Mouse (Mus musculus): ENCODE data around the gene Chd1l.

Gene Chd1l

DNA sequence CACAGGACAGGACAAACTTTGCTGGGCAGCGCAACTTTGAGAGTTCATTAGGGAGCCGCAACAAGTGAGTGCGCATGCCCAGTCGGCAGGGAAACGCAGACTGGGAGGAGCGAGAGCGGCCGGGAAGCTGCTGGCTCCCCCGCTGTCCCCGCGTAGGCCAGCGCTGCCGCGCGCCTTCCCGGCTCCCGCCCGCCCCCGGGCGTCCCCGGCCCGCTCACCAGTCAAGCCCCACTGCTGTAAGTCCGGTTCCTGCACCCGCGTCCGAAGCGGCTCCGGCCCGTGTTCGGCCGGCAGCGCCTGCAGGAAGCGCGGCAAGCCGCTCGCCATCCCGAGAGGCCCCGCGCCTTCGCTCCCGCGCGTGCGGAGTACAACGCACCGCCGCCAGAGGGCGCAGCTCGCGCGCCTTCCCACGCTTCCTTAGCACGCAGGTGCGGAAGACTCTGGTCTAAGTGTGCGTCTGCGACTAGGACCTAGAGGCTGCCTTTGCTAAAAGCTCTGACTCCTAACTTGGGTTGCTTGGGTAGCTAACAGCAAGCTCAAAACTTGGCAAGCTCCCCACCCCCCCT is at the start of gene Chd1l:
Gene Chd1l (minus strand): TSS at position 359 of the 566 bp plus-strand sequence.
- DNase-seq (ENCODE audit: low read depth in 2 of 2, low spot score in 2 of 2) = peak; percentile 90 to 94

DNA sequence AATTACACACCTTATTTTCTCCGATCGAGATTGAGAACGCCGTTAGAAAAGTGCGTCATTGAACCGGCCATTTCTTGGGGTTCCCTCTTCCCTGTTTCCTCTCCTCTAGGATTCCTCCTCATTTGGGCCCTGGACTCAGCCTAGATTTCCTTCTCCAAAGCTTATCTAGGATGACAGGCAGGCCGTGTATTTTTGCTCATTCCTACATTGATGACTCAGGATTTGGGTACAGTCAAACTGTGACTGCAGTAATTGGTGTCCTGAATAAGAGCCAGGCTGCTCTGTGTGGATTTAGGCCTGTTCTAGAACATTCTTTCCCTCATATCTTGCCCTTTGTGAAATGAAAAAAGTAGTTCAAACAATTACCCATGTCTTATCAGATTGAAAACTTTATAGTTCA is 49.7 kb upstream of the Chd1l start:
- DNase-seq (ENCODE audit: low read depth in 2 of 2, low spot score in 2 of 2) = no peak

DNA sequence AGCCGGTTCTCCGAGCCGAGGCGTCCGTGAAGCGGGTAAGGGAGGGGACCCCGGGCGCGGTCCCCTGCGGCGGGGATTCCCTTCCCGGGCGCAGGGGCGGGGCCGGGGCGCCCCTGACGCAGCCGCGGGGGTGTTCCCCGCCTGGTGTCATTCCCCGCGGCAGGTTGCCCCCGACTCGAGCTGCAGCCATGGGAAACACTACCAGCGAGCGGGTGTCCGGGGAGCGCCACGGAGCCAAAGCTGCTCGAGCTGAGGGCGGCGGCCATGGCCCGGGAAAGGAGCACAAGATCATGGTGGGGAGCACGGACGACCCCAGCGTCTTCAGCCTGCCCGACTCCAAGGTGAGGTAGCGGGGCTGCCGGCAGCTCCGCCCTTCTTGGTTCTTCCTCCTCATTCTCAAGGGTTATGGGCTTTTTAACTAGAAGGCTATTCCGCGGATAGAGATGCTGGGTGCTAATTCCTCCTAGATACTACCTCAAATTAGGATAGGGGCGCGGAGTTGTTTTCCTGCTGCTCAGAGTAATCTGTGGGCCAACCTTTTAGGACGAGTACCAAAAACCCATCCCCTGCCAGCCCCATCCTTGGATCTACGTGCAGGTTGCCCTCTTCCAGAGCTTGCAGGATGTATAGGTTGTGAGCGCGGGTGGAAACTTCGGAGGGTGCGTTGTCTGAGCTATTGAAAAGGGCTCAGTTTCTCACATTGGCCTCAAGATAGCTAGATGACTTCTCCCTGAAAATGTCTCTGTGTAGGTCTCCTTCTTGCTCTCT is 48.6 kb upstream of the Chd1l start:
- DNase-seq (ENCODE audit: low read depth in 2 of 2, low spot score in 2 of 2) = peak; percentile 10 to 18

DNA sequence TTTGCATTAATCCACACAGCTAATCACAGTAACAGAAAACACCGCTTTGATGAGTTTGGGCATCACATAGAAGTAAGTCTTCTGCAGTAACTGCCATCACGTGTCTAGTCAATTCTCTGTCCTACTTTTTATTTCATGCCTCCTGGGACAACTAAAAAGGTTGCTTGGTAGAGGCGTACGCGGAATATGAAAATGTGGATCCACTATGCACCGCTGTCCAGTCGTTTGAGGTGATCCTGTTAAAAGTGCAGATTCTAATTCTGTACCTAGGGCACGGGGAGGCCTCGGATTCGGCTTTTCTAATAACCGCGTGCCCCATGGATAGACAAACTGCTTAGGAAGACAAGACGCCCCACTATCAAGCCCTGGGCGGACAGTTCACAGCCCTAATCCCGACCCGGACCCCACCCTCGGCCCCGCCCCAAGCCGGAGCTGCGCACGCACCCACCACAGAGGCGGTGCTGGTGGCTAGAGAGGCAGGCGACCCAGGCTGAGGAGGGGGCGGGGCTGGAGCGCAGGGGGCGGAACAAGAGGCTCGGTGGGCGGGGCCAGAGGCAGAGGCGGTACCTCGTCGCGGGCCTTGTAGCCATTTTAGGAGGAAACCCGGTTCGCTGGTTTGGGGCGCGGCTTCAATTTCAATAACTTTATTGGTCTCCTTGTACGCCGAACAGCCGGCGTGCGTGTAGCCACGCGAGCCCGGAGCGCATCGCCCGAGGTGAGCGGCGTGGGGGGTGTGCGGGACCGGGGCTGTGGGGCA is 47.8 kb upstream of the Chd1l start, which contains the start of gene Prkab2:
Gene Prkab2 (plus strand): TSS at position 539 of the 757 bp plus-strand sequence.
- peak; percentile 97 to 99 for DNase-seq (ENCODE audit: low read depth in 2 of 2, low spot score in 2 of 2)

DNA sequence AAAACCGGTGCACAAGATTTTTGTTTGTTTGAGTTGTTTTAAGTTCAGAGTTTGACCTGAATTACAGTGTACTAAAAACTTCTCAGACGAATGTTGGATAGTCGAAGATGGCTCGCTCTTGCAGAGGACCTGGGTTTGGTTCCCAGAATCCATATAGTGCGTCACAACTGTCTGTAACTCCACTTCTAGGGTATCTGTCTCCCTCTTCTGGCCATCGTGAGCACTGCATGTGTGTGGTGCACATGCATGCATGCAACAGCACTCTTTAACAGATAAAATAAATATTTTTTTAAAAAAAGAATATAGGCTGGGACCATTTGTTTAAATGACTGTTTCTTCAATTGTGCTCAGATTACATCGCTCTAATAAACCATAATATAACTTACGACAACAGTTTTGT is 44.9 kb upstream of the Chd1l start:
- DNase-seq (ENCODE audit: low read depth in 2 of 2, low spot score in 2 of 2) = peak; percentile 23 to 54

DNA sequence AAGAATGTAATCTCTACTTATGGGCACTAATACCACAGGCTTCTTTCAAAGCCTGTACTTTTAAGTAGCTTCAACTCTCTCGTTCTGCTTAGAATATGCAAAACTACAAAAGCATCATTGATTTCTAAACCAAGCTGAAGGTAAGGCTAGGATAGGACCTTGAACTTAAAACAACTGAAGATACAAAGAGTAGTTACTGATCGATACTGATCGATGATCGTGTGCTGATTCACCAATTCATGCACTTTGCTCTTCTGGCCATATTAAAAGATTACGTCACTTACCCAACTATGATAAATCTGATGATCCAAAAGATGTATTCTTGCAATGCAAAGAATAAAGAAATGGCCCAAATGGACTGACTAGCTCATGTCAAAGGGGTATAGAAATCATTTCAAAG is 43.8 kb upstream of the Chd1l start:
- no peak for DNase-seq (ENCODE audit: low read depth in 2 of 2, low spot score in 2 of 2)

DNA sequence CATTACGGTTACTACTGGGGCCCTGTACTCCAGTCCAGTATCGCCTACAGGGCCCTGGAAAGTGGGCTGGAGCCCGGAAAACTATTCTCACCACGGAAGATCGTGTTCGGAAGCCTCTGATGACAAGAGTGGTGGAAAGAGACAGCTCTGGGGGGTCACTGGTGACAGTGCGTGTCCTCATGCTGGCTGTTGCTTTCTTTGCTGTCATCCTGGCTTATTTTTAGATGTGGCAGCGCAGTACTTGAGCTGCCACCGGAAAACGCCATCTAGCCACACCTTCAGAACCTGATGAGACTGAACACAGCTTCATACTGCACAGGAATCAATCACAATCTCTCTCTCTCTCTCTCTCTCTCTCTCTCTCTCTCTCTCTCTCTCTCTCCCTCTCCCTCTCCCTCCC is 41.6 kb upstream of the Chd1l start:
- DNase-seq (ENCODE audit: low read depth in 2 of 2, low spot score in 2 of 2) = no peak

DNA sequence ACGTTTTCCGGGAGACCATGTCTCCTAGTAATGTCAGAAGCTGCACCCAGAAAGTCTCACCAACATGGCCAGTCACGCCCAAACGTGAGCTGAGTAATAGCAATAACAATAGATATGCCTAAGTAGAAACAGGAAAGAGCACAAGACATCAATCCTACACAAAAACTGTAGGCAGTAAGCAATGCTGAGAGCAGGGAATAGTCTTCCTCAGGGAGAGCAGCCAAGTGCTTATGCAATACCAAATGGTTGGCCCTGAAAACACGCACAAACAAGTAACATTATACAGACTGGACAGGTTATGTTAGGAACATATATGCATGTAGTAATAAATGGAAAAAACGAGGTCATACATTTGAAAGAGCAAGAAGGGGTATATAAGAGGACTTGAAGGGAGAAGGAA is 39.5 kb upstream of the Chd1l start:
- DNase-seq (ENCODE audit: low read depth in 2 of 2, low spot score in 2 of 2) = no peak

DNA sequence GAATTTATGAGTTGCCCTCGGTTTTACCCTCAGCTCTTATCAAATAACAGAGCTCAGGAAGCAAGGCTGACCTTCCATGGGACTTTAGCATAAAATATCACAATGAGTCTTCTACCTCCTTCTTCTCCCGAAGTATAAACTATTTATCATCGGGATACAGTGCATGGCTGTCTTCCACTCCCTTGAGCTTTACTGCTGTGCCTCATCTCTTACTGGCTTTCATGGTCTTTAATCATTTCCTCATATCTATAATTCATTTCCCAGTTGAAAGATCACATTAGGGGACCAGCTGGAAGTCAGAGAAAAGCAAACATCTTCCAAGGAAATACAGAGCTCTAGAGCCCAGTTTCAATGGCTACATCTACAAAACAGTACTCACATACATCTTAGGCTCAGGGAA is 39.0 kb upstream of the Chd1l start:
- DNase-seq (ENCODE audit: low read depth in 2 of 2, low spot score in 2 of 2) = no peak

DNA sequence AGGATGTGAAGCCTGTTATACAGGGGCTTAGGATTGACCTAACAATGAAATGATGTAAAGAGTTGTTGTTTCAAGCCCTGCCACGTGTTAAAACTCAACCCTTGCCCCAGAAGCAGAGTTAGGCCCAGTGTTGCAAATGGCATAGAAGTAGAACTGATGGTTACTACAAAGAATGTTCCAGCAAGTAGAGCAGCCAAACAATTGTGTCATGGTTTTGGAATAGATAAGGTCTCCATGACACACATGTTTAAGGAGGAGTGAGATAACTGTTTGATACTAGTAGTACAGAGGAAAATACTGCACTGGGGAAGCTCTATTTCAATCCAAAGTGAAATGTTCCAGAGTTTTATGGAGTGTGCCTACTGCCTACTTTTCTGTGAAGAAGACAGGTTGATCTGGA is 38.5 kb upstream of the Chd1l start:
- DNase-seq (ENCODE audit: low read depth in 2 of 2, low spot score in 2 of 2) = no peak

DNA sequence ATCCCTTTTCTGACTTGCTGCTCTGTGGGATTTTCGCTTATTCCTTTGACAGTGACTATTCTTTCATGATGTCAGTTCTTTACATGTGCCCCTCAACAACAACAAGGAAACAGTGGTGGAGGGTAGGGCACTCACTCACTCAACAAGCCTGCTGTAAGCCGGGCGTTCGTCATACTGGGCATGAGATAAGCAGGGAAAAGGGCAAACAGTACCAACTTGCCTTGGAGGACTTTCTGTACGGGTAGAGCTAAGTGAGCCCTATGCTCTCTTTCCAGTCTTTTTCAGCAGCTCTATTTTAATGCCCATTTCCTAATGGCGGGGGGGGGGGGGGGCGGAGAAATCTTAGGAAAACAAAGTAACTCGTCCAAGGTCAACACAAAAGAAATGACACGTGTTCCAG is 32.0 kb upstream of the Chd1l start:
- no peak for DNase-seq (ENCODE audit: low read depth in 2 of 2, low spot score in 2 of 2)

DNA sequence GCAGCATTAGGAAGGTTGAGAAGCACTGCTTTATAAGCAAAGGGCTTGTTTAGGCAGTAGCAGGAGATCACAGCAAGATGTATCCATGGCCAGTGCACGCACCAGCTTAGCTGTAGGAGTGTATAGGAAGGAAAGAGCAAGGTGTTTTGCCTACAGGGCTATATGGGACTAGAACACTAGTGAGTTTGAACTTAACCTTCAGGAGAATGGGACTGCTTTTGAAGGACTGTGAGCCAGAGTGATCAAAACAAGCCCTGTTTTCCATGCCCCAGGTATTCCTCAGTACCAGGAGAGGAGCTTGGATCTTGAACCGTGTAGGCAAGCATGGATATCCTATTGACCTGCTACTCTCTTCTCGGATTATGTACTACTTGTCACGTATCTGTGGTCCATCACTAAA is 31.4 kb upstream of the Chd1l start:
- no peak for DNase-seq (ENCODE audit: low read depth in 2 of 2, low spot score in 2 of 2)

DNA sequence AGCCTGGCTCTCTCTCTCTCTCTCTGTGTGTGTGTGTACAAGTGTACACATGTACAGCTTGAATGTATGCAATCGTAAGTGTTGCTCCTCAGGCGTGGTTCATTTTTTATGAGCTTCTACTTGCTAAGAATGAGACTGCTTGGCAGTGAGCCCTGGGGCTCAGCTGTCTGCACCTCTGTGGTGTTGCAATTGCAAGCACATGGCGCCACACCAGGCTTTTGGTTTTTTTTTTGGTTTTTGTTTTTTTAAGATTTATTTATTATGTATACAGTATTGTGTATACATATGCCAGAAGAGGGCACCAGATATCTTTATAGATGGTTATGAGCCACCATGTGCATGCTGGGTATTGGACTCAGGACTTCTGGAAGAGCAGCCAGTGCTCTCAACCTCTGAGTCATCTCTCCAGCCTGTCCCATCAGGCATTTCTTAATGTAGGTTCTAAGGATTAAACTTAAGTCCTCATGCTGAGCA is 24.3 kb upstream of the Chd1l start:
- DNase-seq (ENCODE audit: low read depth in 2 of 2, low spot score in 2 of 2) = no peak

DNA sequence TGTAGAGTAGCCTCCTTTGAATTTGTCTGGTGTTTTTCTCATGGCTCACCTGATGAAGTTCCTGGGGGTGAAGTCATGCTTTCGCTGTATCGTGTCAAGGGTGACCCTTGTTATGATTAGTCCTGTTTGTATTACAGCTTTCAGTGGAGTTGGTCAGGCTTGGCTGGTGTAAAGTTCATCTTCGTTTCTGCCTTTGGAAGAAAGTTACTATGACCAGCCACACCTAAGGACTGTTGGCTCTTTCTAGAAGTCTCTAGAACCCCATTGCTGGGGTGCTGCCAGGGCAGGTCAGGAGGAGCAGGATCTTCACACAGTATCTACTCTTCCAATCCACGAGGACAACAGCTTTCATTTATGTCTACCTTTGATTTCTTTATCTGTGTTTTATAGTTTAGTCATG is 23.5 kb upstream of the Chd1l start:
- DNase-seq (ENCODE audit: low read depth in 2 of 2, low spot score in 2 of 2) = no peak

DNA sequence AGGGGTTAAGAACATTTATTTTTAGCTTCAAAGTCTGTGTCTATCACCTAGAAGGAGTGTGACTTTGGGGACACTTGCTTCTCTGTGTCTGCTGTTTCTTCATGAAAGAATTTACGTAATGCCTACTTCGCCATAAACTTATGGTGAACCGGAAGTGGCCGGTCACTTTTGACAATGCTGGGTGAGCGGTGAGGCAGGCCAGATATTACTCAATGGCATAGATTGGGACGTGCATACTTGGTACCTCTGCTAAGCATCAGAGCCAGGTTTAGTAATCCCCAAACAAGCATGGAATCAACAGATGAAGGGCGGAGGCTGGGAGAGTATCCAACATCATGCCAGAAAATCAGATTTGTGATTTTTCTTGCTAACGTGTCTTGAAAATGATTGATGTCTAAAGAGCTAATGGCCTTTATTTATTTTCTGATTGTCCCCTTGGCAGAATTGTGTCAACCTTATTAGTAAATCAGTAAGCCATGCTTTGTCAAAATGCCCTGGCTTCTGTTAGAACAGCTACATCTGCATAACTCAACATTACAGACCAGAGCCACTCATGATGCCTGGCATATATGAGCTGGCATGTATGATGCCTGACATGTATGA is 21.4 kb upstream of the Chd1l start:
- no peak for DNase-seq (ENCODE audit: low read depth in 2 of 2, low spot score in 2 of 2)

DNA sequence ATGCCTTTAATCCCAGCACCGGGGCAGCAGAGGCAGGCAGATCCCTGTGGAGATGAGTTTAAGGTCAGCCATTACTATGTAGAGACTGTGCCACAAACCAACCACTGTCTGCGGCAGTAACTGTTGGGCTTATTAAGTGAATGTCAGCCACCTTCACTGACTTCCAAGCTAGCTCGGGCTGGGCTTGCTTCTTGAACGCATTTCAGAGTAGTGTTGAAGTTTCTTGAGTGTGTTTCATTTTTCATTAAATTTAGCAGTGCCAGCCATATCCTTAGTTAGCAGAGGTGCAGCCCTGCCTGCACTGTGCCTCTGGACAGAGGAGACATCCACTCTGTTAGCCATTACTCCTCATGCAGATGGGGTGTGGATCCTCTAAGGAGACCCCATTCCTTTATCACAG is 20.7 kb upstream of the Chd1l start:
- DNase-seq (ENCODE audit: low read depth in 2 of 2, low spot score in 2 of 2) = no peak

DNA sequence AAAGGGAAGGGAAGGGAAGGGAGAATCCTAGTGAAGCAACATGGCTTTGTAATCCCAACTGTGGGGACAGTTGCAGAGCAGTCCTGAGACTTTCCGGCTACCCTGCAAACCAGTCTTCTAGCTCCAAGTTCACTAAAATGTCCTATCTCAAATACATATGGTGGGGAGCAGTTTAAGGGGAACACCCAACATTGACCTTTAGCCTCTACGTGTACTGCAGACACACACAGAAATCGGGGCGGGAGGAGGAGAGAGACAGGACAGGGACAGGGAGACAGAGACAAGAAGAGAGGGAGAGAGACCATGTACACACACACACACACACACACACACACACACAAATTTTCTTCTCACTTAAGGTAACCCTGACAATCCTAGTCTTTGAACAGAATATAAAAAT is 19.9 kb upstream of the Chd1l start:
- DNase-seq (ENCODE audit: low read depth in 2 of 2, low spot score in 2 of 2) = no peak

DNA sequence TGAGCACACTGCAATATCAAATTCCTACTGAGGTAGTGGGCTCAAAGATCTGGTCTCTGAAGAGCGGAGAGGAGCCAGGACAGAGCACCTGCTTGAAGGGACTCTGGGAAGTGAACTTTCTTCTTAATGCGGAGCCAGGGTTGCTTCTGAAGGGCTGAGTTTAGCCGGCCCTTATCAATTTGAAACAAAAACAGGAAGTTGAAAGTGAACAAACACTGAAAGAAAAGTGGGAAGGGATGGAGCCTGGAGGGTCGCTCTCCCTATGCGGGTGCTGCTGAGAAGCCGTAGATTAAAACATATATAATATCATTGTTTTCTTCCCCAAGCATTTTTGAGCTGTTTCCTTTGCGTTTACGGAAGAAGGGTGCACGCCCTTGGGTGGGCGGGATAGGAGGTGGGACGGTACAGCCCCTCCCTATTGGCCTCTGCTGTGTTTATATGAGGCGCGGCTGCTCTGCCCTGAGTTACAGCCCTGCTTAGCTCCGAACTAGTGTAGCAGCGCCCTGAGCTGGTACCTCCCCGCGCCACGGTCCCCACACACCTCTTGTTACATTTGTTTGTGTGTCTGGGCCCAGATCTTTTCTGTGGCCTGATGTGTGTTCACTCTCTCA is 18.5 kb upstream of the Chd1l start, which contains the start of gene Fmo5:
Gene Fmo5 (plus strand): TSS at position 414 of the 611 bp plus-strand sequence.
- DNase-seq (ENCODE audit: low read depth in 2 of 2, low spot score in 2 of 2) = peak; percentile 61 to 67

DNA sequence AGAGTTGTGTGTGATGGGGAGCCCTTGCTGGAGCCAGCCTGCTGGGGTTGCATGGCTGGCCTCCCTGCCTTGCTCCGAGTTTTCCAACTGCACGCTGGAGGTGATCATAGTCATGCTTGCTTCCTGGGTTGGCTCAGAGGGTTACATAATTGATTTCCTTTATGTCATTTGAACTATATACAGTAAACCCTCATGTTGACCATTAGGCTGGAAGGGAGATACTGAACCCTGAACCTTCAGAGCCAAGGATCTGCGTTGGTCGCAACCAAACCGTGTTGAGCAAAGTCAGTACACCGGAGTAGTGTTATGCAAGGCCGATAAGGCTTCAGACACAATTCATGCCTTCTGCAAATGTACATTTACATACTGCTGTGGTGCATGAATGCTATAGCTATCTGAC is 17.9 kb upstream of the Chd1l start:
- DNase-seq (ENCODE audit: low read depth in 2 of 2, low spot score in 2 of 2) = no peak

DNA sequence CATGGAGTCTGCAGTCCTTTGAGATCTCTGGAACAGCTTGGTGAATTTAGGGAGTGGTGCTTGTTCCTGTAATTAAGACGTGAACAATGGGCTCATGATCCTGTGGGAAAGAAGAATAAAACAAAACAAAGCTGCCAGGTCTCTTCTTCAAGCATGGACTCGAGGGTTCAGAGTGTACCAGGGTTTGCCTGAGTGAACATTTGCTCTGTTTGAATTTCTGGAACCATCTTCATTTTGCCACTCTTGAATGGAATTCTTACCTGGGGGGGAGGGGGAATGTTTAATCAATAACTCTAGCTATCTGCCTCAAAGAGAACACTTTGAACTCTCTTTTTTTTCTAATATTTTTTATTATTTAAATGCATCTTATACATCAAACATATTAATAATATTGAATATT is 14.6 kb upstream of the Chd1l start:
- DNase-seq (ENCODE audit: low read depth in 2 of 2, low spot score in 2 of 2) = no peak

DNA sequence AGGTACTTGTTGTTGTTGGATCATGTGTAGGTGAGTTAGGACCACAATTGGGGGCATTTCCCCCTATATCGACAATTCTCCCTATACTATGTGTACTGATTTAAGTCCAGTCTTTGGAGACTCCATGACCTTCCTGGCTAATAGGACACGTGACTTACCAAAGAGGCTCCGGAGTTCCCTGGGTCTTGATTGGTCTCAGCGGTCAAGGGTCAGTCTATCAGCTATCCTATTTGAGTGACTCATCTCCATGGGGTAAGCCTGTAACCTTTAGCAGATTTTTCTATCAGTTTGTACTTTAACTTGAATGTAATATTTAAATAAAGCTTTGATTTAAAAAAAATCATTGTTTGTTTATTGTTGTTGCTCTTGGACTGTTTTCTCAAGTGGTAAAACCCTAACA is 10.7 kb upstream of the Chd1l start:
- no peak for DNase-seq (ENCODE audit: low read depth in 2 of 2, low spot score in 2 of 2)
